Mouse (Mus musculus) gastrocnemius, postnatal 4 days (tissue): ENCODE results near the gene Usp29. TPM values are rescaled to one million over a fixed set of nuclear protein-coding genes. Genes with fewer than 3 reads are reported as not detected.

ENCODE experiments used
- DNase-seq, 2 experiments: peaks; one replicate each; pipeline ENCODE4 v3.0.0; 2021 to 2022; ENCODE audit warnings: low spot score in 2 of 2, mixed read lengths in 2 of 2
- total RNA-seq, 2 experiments: library from RNA; stranded (reverse); gene quantifications; 2 replicates each; pipeline ENCODE4 v1.2.3; 2021

Usp29 gene
- total RNA-seq, 2 experiments from 2014 or later: 26.6 to 33.7 TPM

- no peak for DNase-seq
Observed at GRCm38 (mm10) chr7:6814971-6815370, 84.6 kb downstream of the Usp29 start.

DNA sequence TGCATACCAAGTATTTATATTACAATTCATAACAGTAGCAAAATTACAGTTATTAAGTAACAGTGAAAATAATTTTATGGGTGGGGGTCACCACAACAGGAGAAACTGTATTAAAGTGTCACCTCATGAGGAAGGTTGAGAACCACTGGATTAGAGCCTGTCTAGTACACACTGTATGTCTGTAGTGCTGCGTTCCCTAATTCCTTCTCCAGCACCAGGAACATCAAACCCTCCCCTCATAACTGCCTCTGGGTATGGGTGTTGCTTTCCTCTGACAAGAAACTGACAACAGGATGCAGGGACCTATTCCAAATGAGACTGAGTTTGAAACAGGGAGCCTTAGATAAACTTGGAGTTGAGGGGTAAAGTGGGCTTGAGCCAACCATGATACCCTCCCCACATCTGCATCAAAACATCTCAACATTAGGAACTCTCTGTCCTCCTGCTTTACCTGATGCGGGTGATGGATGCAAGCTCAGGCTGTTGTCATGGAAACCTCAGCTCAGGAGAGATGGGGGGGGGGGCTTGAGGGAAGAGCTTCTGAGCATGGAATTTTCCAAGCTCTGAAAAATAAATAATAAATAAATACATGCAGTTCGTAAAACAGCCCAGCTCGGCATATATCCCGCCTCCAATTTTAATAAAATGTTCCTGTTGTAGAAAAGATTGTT, 86.5 kb downstream of the Usp29 start:
- DNase-seq: no peak

GRCm38 (mm10) chr7:6820296-6820695, 89.9 kb downstream of the Usp29 start:
- no peak for DNase-seq

GRCm38 (mm10) chr7:6822633-6823032, 92.3 kb downstream of the Usp29 start:
- peak in 1 of 2 experiments; percentile 34 for DNase-seq

DNA sequence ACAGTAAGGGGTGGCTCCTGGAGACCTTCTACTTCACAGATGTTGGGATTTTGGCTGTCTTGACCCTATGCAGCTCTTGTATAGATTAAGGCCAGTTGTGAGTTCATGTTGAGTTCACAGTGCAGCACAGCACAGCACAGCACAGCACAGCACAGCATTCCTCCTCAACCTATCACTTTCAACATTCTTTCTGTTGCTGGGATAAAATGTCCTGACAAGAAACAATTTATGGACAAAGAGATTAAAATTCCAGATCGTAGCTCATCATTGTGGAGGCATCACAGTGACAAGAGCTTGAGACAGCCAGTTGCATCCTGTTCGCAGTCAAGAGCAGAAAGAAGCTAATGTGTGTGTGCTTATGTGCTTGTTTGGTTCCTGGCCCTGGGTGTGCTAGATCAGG, 93.3 kb downstream of the Usp29 start:
- DNase-seq: no peak

GRCm38 (mm10) chr7:6825966-6826647, 95.7 kb downstream of the Usp29 start:
- peak in 1 of 2 experiments; percentile 55 for DNase-seq

- no peak for DNase-seq
Observed at GRCm38 (mm10) chr7:6829148-6829547, 98.8 kb downstream of the Usp29 start.

DNA sequence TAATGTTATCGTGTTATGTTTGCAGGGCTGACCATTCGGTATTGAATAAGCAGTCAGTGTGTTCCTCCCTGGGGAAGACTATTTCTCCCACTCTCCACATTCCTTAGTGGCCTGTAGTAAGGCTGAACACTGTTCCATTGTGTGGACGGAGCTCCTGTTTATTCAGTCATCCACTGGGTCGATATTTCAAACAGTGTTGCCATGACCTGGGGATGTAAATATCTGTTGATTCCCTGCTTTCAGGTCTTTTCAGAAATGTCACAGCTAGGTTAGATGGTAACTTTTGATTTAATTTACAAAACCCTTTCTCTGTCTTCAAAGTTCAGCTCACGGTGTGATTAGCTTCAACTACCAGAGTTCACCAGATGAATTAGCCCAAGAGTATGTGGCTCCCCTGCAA, 104.6 kb downstream of the Usp29 start:
- no peak for DNase-seq

GRCm38 (mm10) chr7:6835351-6835750, 105.0 kb downstream of the Usp29 start:
- DNase-seq: no peak

- DNase-seq: no peak
Observed at GRCm38 (mm10) chr7:6837297-6837925, 107.0 kb downstream of the Usp29 start.

DNA sequence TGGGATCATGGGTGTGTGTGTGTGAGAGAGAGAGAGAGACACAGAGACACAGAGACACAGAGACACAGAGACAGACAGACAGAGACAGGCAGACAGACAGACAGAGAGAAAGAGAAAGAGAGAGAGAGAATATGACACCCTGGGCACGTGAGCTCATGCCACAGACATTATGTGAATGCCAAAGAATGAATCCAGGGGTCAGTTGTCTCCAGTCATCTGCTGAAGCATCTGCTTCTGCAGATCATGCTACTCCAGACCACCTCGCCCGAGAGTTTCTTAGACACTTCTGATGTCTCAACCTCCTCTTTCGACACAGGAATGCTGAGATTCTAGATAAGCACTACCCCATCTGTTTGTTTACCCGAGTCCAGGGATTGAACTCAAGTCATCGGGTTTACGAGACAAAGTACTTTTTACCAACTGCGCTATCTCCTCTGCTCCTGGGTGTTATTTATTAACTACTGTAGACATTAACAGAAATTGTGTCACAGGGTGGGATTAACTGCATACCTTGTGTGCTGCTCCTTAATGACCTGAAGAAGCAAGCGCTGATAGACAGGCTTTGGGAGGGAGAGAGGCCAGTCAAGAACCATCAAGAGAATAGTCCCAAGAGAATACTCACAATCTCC, 107.7 kb downstream of the Usp29 start:
- no peak for DNase-seq

GRCm38 (mm10) chr7:6840860-6841259, 110.5 kb downstream of the Usp29 start:
- DNase-seq: peak; percentile 24 to 69

GRCm38 (mm10) chr7:6849495-6849894, 119.1 kb downstream of the Usp29 start:
- no peak for DNase-seq

DNA sequence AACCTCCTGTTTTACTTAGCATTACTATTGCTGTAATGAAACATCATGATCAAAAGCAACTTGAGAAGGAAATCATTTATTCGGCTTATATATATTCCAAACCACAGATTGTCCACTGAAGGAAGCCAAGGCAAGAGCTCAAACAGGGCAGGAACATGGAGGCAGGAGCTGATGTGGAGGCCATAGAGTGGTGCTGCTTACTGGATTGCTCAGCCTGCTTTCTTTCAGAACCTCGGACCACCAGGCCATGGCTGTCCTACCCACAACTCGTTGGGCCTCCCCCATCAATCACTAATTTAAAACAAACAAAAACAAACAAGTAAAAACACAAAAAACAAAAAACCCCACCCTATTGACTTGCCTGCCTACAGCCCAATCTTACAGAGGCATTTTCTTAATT, 119.9 kb downstream of the Usp29 start:
- no peak for DNase-seq

- DNase-seq: no peak
Observed at GRCm38 (mm10) chr7:6851256-6851655, 120.9 kb downstream of the Usp29 start.

- DNase-seq: no peak
Observed at GRCm38 (mm10) chr7:6851717-6852503, 121.5 kb downstream of the Usp29 start.

DNA sequence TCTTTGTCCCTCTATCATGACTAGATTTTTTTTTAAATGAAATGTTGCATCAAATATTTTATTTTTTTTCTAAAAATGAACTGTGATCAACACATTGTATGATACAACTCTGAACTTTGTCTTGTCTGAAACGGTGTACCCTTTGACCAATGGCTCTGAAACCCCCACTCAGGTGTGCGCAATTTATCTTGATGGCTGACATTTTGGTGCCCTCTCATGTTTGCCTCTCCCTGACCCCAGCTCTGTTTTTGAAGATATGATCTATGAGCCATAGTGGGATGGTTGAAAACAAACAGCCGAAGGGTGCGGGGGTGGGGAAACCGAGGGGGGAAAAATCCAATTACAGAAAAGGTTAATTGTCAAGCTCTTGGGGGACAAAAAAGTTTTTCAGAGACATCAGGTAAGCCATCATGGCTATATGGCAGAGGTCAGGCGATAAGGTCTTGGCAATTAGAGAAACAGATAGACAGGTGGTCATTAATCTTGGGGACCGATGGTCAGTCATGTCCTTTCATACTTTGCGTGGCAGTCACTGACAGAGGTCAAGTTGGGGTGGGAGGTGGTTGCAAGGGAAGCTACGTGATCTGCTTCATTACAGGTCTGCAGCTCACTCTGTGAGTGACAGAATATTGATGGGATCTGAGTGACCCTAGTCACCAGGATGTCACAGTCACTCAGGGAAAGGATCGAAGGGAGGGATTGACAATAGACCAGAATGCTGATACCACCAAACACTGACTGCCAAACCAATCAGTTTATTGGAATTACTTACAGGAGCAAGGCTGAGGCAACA, 125.4 kb downstream of the Usp29 start:
- DNase-seq: no peak

GRCm38 (mm10) chr7:6858694-6859270, 128.4 kb downstream of the Usp29 start:
- no peak for DNase-seq

DNA sequence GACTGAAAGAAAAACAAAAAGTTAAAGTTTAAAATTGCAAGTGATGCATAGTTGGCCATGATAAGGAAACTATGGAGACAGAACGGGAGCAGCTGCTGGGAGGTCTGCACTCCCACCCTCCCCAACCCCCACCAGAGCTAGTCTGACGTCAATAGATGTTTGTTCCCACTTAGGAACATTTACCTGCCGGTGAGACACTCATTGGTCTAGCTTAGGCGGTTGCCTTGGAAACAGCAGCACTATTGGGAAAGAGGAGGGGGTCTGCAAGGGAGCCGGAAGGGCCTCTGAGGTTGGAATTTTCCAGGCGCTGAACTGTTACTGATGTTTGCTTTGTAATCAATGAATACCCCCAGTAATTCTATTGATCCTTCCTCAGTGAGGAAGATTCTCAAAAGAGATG, 130.3 kb downstream of the Usp29 start:
- DNase-seq: no peak

DNA sequence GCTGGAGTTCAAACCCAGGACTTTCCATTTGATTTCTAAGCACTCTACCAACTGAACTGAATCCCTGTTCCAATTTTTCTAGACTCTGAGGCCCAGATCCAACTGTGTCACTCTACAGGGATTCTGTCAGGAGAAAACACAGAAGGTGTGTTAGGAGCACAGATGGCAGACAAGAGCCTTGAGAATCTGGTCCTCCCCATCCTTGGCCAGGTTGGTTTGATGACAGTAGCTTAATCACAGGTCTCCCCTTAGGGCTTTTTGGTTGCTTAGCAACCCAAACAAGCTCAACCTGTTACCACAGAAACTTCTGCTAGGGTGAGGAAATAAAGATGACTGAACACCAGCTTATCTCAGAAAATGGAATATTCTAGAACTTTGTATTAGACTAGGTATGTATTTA, 136.0 kb downstream of the Usp29 start:
- no peak for DNase-seq
